Mouse (Mus musculus) spleen, adult 2 months (tissue): ENCODE data around the gene Stim1.

Experiments
- CTCF ChIP-seq: fragments of 200-500 bp; IDR thresholded peaks from 2 replicates; pipeline ENCODE4 v1.5.1; 2011; ENCODE audit warnings: mild to moderate bottlenecking, inconsistent platforms; ENCODE audit not compliant: insufficient read depth, insufficient read length, insufficient replicate concordance; ENCODE audit errors: extremely low read depth
- POLR2A ChIP-seq: fragments of 200-500 bp; IDR thresholded peaks from 2 replicates; pipeline ENCODE4 v1.6.1; 2011; ENCODE audit warnings: low read depth, low read length, inconsistent platforms

DNA sequence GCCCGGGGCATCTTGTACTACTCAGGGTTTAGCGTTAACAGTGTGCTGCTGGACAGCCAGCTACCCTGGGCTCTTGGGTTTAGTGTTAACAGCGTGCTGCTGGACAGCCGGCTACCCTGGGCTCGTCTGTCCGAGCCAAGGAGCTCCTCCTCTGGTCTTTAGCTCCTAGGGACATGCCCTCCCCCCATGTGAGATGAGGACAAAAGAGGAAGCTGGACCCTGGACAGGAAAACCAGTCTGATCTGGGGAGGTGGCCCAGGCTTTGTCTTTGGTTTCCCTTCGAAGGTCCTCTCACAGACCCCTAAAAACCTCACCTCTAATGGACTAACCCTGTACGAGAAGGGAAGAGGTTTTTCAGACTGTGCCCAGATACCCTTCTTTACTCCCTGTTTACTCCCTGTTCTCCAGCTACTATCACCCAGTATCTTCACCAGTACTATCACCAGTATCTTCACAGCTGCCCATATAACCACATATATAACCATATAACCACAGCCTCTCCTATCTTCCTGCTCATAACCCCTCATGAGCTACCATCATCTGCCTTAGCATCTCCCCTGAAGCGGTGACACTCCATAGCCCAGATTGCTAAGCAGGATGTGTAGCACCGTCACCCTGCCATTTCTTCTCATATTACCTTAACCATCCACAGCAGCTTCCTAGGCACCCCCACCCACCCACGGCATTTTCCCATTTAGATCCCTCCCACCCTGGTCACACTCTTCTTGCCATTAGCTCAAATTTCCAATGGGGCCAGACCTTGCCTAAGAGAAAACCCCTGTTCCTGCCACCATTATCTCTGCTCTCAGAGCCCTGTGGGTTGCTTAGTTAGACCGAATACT, 20.4 kb upstream of the Stim1 start:
- TF ChIP-seq CTCF (no peak), POLR2A (no peak)
